9 mouse cellular contexts compared by ENCODE assay signal in genomic region chr5:106801215-106801863, GRCm38 (mm10).
DNase-seq lines count a peak whose midpoint lies in the region; ATAC-seq and TF ChIP-seq lines count a peak whose summit lies in the region.
"Had no signal": no experiment of that assay in that cellular context is flagged by ENCODE, and none has a peak within 500 bp of the region (broad histone marks: within the 10 kb centered on the region; RNA-seq: fewer than 3 reads in every experiment).

No protein-coding gene starts in this region.

- no peak for TF ChIP-seq EP300 in stomach, postnatal 0 days (optimal IDR thresholded peaks at IDR 0.05)

- H3K9me3 ChIP-seq in heart, embryonic 12.5 days (replicated peaks), result no peaks in the 10 kb centered on the region
- H3K9me3 ChIP-seq in stomach, embryonic 16.5 days (replicated peaks; ENCODE audit: control insufficient read depth, low read length), result no peaks in the 10 kb centered on the region
- H3K9me3 ChIP-seq in stomach, postnatal 0 days (ENCODE audit: control insufficient read depth, low read length), result no peaks in the 10 kb centered on the region
- no peaks in the 10 kb centered on the region for H3K9me3 ChIP-seq in liver, embryonic 13.5 days (replicated peaks)
- H3K9me3 ChIP-seq in neural tube, embryonic 15.5 days (replicated peaks), result no peaks in the 10 kb centered on the region

- peak overlapping the region; percentile 24; the same call in 1 of the 2 replicates for H3K4me2 ChIP-seq in heart, embryonic 12.5 days
- no peak overlapping the region for H3K4me2 ChIP-seq in stomach, embryonic 16.5 days (ENCODE audit: low read depth, low read length)
- H3K4me2 ChIP-seq in stomach, postnatal 0 days (replicated peaks; ENCODE audit: low read depth), result no peak overlapping the region
- H3K4me2 ChIP-seq in liver, embryonic 13.5 days, result peak overlapping the region; percentile 61
- peak overlapping the region; percentile 64; the same call in 1 of the 2 replicates for H3K4me2 ChIP-seq in neural tube, embryonic 15.5 days

- H3K9ac ChIP-seq in heart, embryonic 12.5 days, result no peak overlapping the region
- H3K9ac ChIP-seq in stomach, embryonic 16.5 days (ENCODE audit: low read length), result no peak overlapping the region
- H3K9ac ChIP-seq in stomach, postnatal 0 days (ENCODE audit: low read length), result no peak overlapping the region
- H3K9ac ChIP-seq in liver, embryonic 13.5 days, result no peak overlapping the region; the same call in 1 of the 2 replicates
- H3K9ac ChIP-seq in neural tube, embryonic 15.5 days (replicated peaks), result no peak overlapping the region

- 21% methylated on average over 9 of the region's 9 CpGs for WGBS in heart, embryonic 12.5 days
- WGBS in stomach, embryonic 16.5 days, result 20% methylated on average over 9 of the region's 9 CpGs
- 22% methylated on average over 9 of the region's 9 CpGs for WGBS in stomach, postnatal 0 days
- 20% methylated on average over 9 of the region's 9 CpGs for WGBS in liver, embryonic 13.5 days (ENCODE audit: insufficient replicate concordance)
- 25% methylated on average over 9 of the region's 9 CpGs for WGBS in neural tube, embryonic 15.5 days

- no peaks in the 10 kb centered on the region for H3K36me3 ChIP-seq in heart, embryonic 12.5 days
- no peaks in the 10 kb centered on the region for H3K36me3 ChIP-seq in stomach, embryonic 16.5 days (ENCODE audit: control insufficient read depth, insufficient read depth, low read length)
- no peaks in the 10 kb centered on the region for H3K36me3 ChIP-seq in stomach, postnatal 0 days (ENCODE audit: control insufficient read depth, insufficient read depth, low read length)
- no peaks in the 10 kb centered on the region for H3K36me3 ChIP-seq in liver, embryonic 13.5 days
- H3K36me3 ChIP-seq in neural tube, embryonic 15.5 days, result no peaks in the 10 kb centered on the region

- no peak for ATAC-seq in heart, embryonic 12.5 days (ENCODE audit: insufficient number of reproducible peaks, low FRiP score)
- 0 out of 2 replicates have a peak, but pooled peaks have one; percentile 3 for ATAC-seq in stomach, embryonic 16.5 days (ENCODE audit: insufficient read depth, low FRiP score)
- ATAC-seq in stomach, postnatal 0 days (ENCODE audit: low FRiP score, low TSS enrichment), result no peak
- ATAC-seq in liver, embryonic 13.5 days (ENCODE audit: low read depth), result no peak
- peak; percentile 29; the same call in 1 of the 2 replicates for ATAC-seq in neural tube, embryonic 15.5 days (ENCODE audit: low FRiP score)

- H3K4me1 ChIP-seq in heart, embryonic 12.5 days (replicated peaks), result peaks cover 22% of the 10 kb centered on the region
- H3K4me1 ChIP-seq in stomach, embryonic 16.5 days (ENCODE audit: control insufficient read depth, insufficient read depth, low read length), result 0 out of 2 replicates have a peak, but pooled peaks cover 6% of the 10 kb centered on the region
- H3K4me1 ChIP-seq in stomach, postnatal 0 days (replicated peaks; ENCODE audit: control insufficient read depth, insufficient read depth), result no peaks in the 10 kb centered on the region
- H3K4me1 ChIP-seq in liver, embryonic 13.5 days (replicated peaks), result peaks cover 14% of the 10 kb centered on the region
- peaks cover 12% of the 10 kb centered on the region; the same call in 1 of the 2 replicates for H3K4me1 ChIP-seq in neural tube, embryonic 15.5 days

- TF ChIP-seq CTCF in stomach, postnatal 0 days (IDR thresholded peaks at IDR 0.05; ENCODE audit: low read depth), result no peak

- H3K27me3 ChIP-seq in heart, embryonic 12.5 days (replicated peaks), result no peaks in the 10 kb centered on the region
- H3K27me3 ChIP-seq in stomach, embryonic 16.5 days (ENCODE audit: control insufficient read depth, insufficient read depth, low read length), result no peaks in the 10 kb centered on the region
- H3K27me3 ChIP-seq in stomach, postnatal 0 days (ENCODE audit: control insufficient read depth, insufficient read depth, low read length), result no peaks in the 10 kb centered on the region
- H3K27me3 ChIP-seq in liver, embryonic 13.5 days, result no peaks in the 10 kb centered on the region
- H3K27me3 ChIP-seq in neural tube, embryonic 15.5 days (replicated peaks), result 0 out of 2 replicates have a peak, but pooled peaks cover 2% of the 10 kb centered on the region

- no peak overlapping the region for H3K4me3 ChIP-seq in heart, embryonic 12.5 days
- no peak overlapping the region for H3K4me3 ChIP-seq in stomach, embryonic 16.5 days (replicated peaks; ENCODE audit: low read length)
- H3K4me3 ChIP-seq in stomach, postnatal 0 days (ENCODE audit: low read depth, low read length), result no peak overlapping the region
- H3K4me3 ChIP-seq in liver, embryonic 13.5 days (replicated peaks), result no peak overlapping the region
- no peak overlapping the region for H3K4me3 ChIP-seq in neural tube, embryonic 15.5 days (replicated peaks)

- H3K27ac ChIP-seq in heart, embryonic 12.5 days (ENCODE audit: poor library complexity, severe bottlenecking), result no peak overlapping the region
- H3K27ac ChIP-seq in stomach, embryonic 16.5 days (ENCODE audit: low read length), result no peak overlapping the region
- no peak overlapping the region for H3K27ac ChIP-seq in stomach, postnatal 0 days (replicated peaks)
- no peak overlapping the region for H3K27ac ChIP-seq in liver, embryonic 13.5 days
- H3K27ac ChIP-seq in neural tube, embryonic 15.5 days (replicated peaks), result no peak overlapping the region

- no peak for DNase-seq in heart, adult 11 months
- no peak for DNase-seq in stomach, postnatal 0 days (ENCODE audit: low spot score)
- no peak for DNase-seq in liver, embryonic 13.5 days
- no peak for DNase-seq in urinary bladder, postnatal 36 days (ENCODE audit: low spot score in 2 of 2)
- DNase-seq in cerebellum, adult 18-20 months, result no peak
- DNase-seq: cerebellum, postnatal 25 days had no signal

Comparison
In these comparisons a context has a peak if more than half of its experiments do, and no peak if none do; other contexts are left out.
1. ATAC-seq: peak in stomach, embryonic 16.5 days (single experiment) and neural tube, embryonic 15.5 days (single experiment); none in heart, embryonic 12.5 days (single experiment), stomach, postnatal 0 days (single experiment) and liver, embryonic 13.5 days (single experiment).
2. H3K4me2 ChIP-seq: peak in heart, embryonic 12.5 days (single experiment), liver, embryonic 13.5 days (single experiment) and neural tube, embryonic 15.5 days (single experiment); none in stomach, embryonic 16.5 days (single experiment) and stomach, postnatal 0 days (single experiment).